Mouse (Mus musculus) liver, embryonic 14.5 days (tissue): Measurements from ENCODE around the gene Ltbp2.

Experiments
- CTCF ChIP-seq: IDR thresholded peaks from 2 replicates; pipeline ENCODE4 v1.5.1; 2016; ENCODE audit warnings: antibody characterized with exemption, low read depth, control low read depth
- EP300 ChIP-seq: IDR thresholded peaks from 2 replicates; pipeline ENCODE4 v1.6.1; 2016; ENCODE audit warnings: antibody characterized with exemption, low read depth

GRCm38 (mm10) chr12:84755008-84755695 is 121.2 kb downstream of the Ltbp2 start:
- TF ChIP-seq CTCF (peak; percentile 80), EP300 (no peak)
